Mouse (Mus musculus): Measurements from ENCODE around the gene Melk. TPM values are rescaled to one million over a fixed set of nuclear protein-coding genes. Genes with fewer than 3 reads are reported as not detected.
A peak's percentile ranks its signal among the peaks of the same experiment; 100 is the strongest.

The Melk gene
- total RNA-seq, 2 experiments from 2014 or later = not detected

DNA sequence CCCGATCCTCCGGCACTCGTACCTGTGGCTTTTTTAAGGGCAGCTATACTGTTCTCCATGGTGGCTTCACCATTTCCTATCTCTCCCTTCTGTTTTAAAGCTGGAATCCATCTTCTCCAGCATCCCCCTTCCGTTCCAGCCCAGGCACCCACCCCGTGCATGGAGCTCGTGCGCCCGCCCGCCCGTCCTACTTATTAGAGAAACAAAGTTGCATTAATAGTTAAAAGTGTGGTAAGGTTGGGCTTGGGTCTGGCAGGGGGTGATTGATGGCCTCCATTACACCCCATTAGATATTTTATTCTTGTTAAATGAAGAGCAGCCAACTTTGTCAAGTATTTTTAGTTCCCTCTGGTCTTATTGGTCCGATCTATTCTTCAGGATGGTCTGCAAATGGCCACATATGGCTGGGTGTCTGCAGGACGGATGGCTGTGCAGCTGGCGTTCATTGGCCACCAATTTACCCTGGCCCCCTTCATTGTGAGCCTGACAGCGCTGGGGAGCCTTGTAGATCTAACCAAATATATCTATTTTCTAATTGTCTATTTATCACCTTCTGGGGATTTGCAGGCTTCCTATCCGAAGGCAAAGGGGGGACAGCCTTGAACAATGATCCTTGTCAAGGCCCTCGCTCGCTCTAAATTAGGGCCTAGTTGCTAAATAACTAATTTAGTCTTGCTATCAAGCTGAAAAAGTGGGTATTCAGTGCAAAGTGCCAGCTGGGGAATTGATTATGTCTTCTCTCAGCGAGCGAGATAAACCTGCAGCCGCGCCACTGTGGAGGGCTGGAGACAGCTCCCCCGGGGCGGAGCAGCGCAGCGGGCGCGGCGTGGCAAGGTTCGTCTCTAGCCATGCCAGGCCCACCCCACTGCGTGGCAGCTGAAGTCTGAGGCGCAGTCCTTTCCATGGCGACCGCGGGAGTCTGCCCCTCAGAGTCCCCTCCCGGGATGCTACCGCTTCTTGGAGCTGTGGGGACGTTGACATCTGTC is 91.8 kb downstream of the Melk start:
- H3K4me3 ChIP-seq = no peak overlapping the region
- DNase-seq = no peak
- intact Hi-C loops (cut with DNase I) = no loop called here
- no peak overlapping the region for H3K27ac ChIP-seq
- no peak for TF ChIP-seq CTCF (IDR thresholded peaks at IDR 0.05)

DNA sequence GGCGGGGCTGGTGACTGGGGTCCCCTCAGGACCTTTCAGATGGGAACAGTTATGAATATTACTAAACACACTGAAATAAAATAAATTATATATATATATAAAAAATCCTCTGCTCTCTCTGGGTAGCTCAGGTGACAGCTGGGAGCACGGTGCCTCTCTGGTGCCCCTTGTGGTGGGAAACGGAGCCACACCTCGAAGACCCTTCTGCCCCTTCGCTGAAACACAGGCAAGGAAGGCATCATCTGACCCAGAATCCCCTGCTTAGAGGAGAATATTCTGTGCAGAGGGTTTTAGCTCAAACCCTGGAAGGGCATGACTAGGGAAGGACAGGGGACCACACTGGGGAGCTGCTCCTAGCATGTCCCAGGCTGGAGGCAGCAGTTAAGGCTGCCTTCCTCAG is 101.9 kb downstream of the Melk start:
- TF ChIP-seq CTCF (IDR thresholded peaks at IDR 0.05) = peak; percentile 60
- no peak for DNase-seq
- intact Hi-C loops (cut with DNase I) = no loop called here
- no peak overlapping the region for H3K27ac ChIP-seq
- H3K4me3 ChIP-seq = no peak overlapping the region

DNA sequence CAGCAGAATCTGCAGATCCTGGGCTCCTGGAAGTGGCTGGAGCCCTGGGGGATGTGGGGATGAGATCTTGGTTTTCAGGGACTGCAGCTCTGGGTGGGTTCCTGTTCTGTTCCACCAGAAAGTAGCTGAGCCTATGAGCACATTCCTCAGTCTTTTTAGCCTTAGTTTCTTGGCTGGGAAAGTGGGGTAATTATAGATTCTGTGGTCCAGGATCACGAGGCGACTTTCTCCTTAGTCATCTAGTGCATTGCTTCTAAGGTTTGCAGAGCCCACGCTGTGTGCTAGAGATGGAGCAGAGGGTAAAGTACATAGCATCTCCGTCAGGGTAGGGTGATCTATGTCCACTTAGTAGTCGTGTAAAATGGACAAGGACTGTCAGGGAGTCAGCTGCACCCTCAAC is 103.8 kb downstream of the Melk start:
- DNase-seq = no peak
- TF ChIP-seq CTCF (IDR thresholded peaks at IDR 0.05) = no peak
- intact Hi-C loops (cut with DNase I) = no loop called here
- H3K4me3 ChIP-seq = no peak overlapping the region
- H3K27ac ChIP-seq = no peak overlapping the region

Other genes starting within 250 kb of the Melk start
- gene Gne, start 216.7 kb upstream of the Melk start, total RNA-seq (2021) = 10 to 100 TPM; 11.6 to 12.5 TPM
- gene Rnf38, start 67.1 kb upstream of the Melk start, total RNA-seq (2021) = 10 to 100 TPM; 12.3 to 15.9 TPM

Data from gastrocnemius, adult 2 months (tissue).